Mouse (Mus musculus): ENCODE results near the gene Eif3a. TPM values are rescaled to one million over a fixed set of nuclear protein-coding genes. Genes with fewer than 3 reads are reported as not detected.

Gene Eif3a
- polyA plus RNA-seq, 1 experiment from 2014 or later: 209 TPM

DNA sequence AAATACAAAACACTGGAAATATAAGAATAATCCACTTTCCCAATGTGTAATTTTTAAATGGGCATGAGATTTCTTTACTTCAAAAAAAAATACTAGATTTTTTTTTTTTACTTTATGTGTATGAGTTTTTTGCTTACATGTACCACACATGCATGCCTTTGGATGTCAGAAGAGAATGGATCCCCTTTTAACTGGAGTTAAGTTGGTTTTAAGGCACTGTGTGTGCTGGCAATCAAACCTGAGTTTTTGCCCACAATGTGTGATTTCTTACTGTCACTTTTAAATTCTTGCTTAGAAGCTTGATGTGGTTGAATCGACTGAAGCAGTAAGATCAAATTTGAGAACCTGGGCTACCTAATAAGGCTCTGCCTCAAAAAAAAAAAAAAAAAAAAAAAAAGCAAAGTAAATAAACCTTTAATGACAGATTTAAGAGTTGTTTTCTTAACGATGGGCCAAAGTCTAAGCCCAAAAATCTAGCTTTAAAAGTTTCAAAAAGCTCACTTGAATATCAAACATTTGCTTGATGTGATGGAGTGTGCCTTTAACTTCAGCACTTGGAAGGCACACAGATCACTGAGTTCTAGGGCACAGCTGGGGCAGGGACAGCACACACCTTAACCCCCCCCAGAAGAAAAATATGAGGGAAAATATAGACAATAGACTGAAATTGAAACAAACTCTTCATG lies 2.9 kb downstream of the Eif3a start:
- ATAC-seq (ENCODE audit: low FRiP score, low TSS enrichment): no peak
- H3K27me3 ChIP-seq (ENCODE audit: control insufficient read depth, insufficient read depth, low read length): no peaks in the 10 kb centered on the region
- peak overlapping the region; percentile 99; the same call in 1 of the 2 replicates for H3K4me3 ChIP-seq (ENCODE audit: low read length)
- H3K4me1 ChIP-seq (ENCODE audit: control insufficient read depth, insufficient read depth, low read length): peaks cover 14% of the 10 kb centered on the region
- H3K9ac ChIP-seq (ENCODE audit: low read depth, low read length): no peak overlapping the region
- 22% methylated on average over 2 of the region's 2 CpGs for WGBS
- no peaks in the 10 kb centered on the region for H3K9me3 ChIP-seq (ENCODE audit: control insufficient read depth, low read length)
- H3K4me2 ChIP-seq (replicated peaks; ENCODE audit: low read depth, low read length): peak overlapping the region; percentile 74
- no peak overlapping the region for H3K27ac ChIP-seq (ENCODE audit: low read depth, low read length)
- H3K36me3 ChIP-seq (ENCODE audit: control insufficient read depth, insufficient read depth, low read length): 0 out of 2 replicates have a peak, but pooled peaks cover 7% of the 10 kb centered on the region

DNA sequence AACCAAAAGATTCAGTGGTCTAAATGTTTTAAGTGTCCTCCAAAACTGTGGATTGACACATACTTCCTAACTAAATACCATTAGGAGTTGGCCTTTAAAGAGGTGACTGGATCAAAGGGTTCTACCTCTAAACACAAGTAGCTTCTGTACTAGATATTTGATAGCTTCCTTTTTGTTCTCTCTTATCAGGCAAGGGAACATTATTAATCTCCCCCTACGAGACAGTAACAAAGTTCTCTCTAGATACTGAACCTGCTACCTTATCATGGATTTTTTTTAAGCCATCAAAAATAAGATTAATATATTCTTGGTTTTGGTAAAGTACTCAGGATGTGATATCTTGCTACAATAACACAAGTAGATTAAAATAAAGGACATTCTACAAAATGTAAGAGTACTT lies 5.7 kb downstream of the Eif3a start:
- Histone ChIP-seq H3K27me3 (ENCODE audit: control insufficient read depth, insufficient read depth, low read length) (no peaks in the 10 kb centered on the region), H3K9me3 (ENCODE audit: control insufficient read depth, low read length) (no peaks in the 10 kb centered on the region), H3K9ac (ENCODE audit: low read depth, low read length) (no peak overlapping the region), H3K4me3 (ENCODE audit: low read length) (no peak overlapping the region), H3K27ac (ENCODE audit: low read depth, low read length) (no peak overlapping the region), H3K4me1 (ENCODE audit: control insufficient read depth, insufficient read depth, low read length) (peaks cover 14% of the 10 kb centered on the region), H3K36me3 (ENCODE audit: control insufficient read depth, insufficient read depth, low read length) (peaks cover 24% of the 10 kb centered on the region), H3K4me2 (replicated peaks; ENCODE audit: low read depth, low read length) (no peak overlapping the region)
- 62% methylated on average over 1 of the region's 1 CpGs for WGBS
- ATAC-seq (ENCODE audit: low FRiP score, low TSS enrichment): no peak

DNA sequence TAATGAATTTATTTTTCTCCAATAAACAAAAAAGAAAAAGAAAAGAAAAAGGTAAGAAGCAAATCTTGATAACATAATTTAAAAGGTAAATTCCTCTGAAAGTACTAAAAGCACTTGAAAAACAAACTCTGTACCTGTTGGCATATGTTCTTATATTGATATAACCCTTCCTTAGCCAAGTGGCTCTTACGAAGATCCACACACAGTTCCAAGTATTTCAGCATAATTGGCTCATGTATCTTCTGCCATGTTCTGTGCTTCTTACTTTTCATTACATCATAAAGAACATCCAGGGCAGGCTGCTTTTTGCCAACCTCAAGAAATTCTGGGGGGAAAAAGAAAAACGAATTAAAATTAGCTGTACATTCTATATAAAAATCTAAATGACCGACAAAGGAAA lies 8.4 kb downstream of the Eif3a start:
- Histone ChIP-seq H3K4me2 (replicated peaks; ENCODE audit: low read depth, low read length) (no peak overlapping the region), H3K4me3 (ENCODE audit: low read length) (no peak overlapping the region), H3K27me3 (ENCODE audit: control insufficient read depth, insufficient read depth, low read length) (no peaks in the 10 kb centered on the region), H3K36me3 (ENCODE audit: control insufficient read depth, insufficient read depth, low read length) (peaks cover 46% of the 10 kb centered on the region), H3K9ac (ENCODE audit: low read depth, low read length) (no peak overlapping the region), H3K9me3 (ENCODE audit: control insufficient read depth, low read length) (no peaks in the 10 kb centered on the region), H3K4me1 (ENCODE audit: control insufficient read depth, insufficient read depth, low read length) (peaks cover 7% of the 10 kb centered on the region; the same call in 1 of the 2 replicates), H3K27ac (ENCODE audit: low read depth, low read length) (no peak overlapping the region)
- WGBS: 91% methylated on average over 3 of the region's 3 CpGs
- no peak for ATAC-seq (ENCODE audit: low FRiP score, low TSS enrichment)

DNA sequence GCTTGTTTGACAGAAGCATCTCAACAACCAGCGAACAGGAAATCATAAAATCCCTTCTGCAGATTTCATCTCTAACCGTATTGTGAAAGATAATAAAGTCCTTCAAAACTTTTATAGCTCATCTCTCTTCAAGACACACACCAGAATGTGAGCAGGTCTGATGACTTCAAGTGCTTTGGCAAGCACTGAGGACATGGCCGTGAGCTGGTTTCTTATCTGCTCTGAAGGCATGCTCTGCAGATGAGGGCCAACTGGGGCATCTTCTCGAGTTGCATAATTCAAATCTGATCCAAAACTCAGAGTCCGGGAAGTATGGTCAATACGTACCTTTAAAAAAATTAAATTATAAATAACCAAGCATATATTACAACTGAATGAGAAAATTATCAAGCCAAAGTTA lies 17.1 kb downstream of the Eif3a start:
- Histone ChIP-seq H3K9ac (ENCODE audit: low read depth, low read length) (no peak overlapping the region), H3K4me2 (replicated peaks; ENCODE audit: low read depth, low read length) (no peak overlapping the region), H3K36me3 (ENCODE audit: control insufficient read depth, insufficient read depth, low read length) (peaks cover 94% of the 10 kb centered on the region), H3K27me3 (ENCODE audit: control insufficient read depth, insufficient read depth, low read length) (no peaks in the 10 kb centered on the region), H3K4me1 (ENCODE audit: control insufficient read depth, insufficient read depth, low read length) (no peaks in the 10 kb centered on the region), H3K27ac (ENCODE audit: low read depth, low read length) (no peak overlapping the region), H3K9me3 (ENCODE audit: control insufficient read depth, low read length) (no peaks in the 10 kb centered on the region), H3K4me3 (ENCODE audit: low read length) (no peak overlapping the region)
- WGBS: 92% methylated on average over 6 of the region's 6 CpGs
- ATAC-seq (ENCODE audit: low FRiP score, low TSS enrichment): no peak

DNA sequence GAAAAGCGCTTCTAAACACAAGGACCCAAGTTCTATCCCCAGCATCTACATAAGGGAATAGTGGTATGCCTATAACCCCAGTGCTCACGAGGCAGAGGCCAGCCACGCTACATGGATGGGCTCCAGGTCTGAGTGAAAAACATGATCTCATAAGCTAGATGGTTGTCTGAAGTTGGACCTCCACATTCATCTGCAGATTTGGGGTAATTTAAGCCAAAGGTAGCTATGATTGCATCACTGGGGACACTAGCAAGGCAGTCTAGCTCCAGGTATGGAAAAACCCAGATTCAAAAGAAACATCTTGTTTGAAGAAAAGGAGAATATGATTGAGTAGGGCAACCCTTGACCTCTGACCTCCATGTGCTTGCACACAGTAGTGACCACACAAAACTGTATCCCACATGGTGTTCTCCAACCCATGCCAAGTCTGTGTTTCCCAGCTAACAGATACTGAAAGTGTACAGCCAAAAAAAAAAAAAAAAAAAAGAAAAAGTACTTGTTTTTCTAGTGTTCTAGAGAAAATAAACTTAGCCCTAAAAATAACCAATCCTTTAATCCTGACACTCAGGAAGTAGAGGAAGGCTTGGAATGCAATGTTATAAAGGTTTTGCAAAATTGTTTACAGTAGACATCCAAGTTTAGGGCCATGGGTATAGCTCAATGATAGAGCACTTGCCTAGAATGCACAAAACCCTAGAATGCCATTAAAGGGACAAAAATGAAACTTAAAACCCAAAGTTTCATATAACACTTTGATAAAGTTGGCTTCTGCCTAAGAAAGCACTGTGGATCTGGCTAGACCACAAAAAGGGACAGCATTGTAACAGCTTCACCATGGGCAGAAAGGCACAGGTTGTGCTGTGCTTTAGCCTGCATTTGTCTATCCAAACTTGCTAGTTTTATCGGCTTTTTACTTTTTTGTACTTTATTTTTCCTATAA lies 31.3 kb downstream of the Eif3a start:
- no peak overlapping the region for H3K9ac ChIP-seq (ENCODE audit: low read depth, low read length)
- H3K4me1 ChIP-seq (ENCODE audit: control insufficient read depth, insufficient read depth, low read length): peaks cover 8% of the 10 kb centered on the region; the same call in 1 of the 2 replicates
- H3K4me3 ChIP-seq (ENCODE audit: low read length): no peak overlapping the region
- H3K27me3 ChIP-seq (ENCODE audit: control insufficient read depth, insufficient read depth, low read length): no peaks in the 10 kb centered on the region
- no peak overlapping the region for H3K27ac ChIP-seq (ENCODE audit: low read depth, low read length)
- no peak for ATAC-seq (ENCODE audit: low FRiP score, low TSS enrichment)
- H3K4me2 ChIP-seq (replicated peaks; ENCODE audit: low read depth, low read length): no peak overlapping the region
- WGBS: 83% methylated on average over 4 of the region's 4 CpGs
- no peaks in the 10 kb centered on the region for H3K9me3 ChIP-seq (ENCODE audit: control insufficient read depth, low read length)
- H3K36me3 ChIP-seq (ENCODE audit: control insufficient read depth, insufficient read depth, low read length): peaks cover 33% of the 10 kb centered on the region

DNA sequence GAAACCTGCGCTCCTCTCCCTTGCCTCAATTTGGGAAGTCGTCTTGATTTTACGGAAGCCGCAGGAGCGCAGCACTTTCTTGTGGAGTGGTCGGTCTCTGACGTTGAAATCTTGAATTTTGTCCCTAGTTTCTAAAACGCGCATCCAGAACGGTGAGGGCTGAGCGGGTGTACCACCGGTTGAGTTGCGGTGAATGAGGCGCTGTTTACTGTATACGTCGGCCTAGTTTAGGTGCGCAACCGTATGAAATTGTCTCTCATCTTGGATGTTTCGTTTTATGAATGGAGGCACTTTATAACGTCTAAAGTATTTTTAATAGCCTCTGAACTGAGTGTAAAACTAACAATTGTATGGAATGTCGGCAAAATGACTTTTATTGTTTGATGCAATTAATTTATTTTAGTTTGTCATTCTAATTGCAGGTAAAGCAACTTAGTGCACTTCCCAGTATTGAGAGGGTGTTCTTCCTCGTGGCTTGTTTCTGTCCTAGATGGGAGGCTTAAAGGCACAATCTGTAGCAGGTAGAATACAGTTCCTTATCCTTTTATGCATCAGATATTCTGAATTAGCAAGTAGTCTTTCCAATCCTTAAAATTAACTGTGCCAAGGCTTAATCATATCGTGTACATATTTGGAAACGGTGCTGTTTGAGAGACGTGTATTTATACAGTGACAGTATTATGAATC lies 33.2 kb downstream of the Eif3a start:
- H3K36me3 ChIP-seq (ENCODE audit: control insufficient read depth, insufficient read depth, low read length): peaks cover 13% of the 10 kb centered on the region
- H3K9ac ChIP-seq (ENCODE audit: low read depth, low read length): peak overlapping the region; percentile 55; the same call in 1 of the 2 replicates
- peak overlapping the region; percentile 99 for H3K4me2 ChIP-seq (replicated peaks; ENCODE audit: low read depth, low read length)
- no peaks in the 10 kb centered on the region for H3K27me3 ChIP-seq (ENCODE audit: control insufficient read depth, insufficient read depth, low read length)
- ATAC-seq (ENCODE audit: low FRiP score, low TSS enrichment): no peak; the same call in 1 of the 2 replicates
- H3K27ac ChIP-seq (ENCODE audit: low read depth, low read length): no peak overlapping the region
- H3K9me3 ChIP-seq (ENCODE audit: control insufficient read depth, low read length): no peaks in the 10 kb centered on the region
- H3K4me3 ChIP-seq (ENCODE audit: low read length): peak overlapping the region; percentile 79
- WGBS: 5% methylated on average over 25 of the region's 25 CpGs
- peaks cover 8% of the 10 kb centered on the region; the same call in 1 of the 2 replicates for H3K4me1 ChIP-seq (ENCODE audit: control insufficient read depth, insufficient read depth, low read length)

DNA sequence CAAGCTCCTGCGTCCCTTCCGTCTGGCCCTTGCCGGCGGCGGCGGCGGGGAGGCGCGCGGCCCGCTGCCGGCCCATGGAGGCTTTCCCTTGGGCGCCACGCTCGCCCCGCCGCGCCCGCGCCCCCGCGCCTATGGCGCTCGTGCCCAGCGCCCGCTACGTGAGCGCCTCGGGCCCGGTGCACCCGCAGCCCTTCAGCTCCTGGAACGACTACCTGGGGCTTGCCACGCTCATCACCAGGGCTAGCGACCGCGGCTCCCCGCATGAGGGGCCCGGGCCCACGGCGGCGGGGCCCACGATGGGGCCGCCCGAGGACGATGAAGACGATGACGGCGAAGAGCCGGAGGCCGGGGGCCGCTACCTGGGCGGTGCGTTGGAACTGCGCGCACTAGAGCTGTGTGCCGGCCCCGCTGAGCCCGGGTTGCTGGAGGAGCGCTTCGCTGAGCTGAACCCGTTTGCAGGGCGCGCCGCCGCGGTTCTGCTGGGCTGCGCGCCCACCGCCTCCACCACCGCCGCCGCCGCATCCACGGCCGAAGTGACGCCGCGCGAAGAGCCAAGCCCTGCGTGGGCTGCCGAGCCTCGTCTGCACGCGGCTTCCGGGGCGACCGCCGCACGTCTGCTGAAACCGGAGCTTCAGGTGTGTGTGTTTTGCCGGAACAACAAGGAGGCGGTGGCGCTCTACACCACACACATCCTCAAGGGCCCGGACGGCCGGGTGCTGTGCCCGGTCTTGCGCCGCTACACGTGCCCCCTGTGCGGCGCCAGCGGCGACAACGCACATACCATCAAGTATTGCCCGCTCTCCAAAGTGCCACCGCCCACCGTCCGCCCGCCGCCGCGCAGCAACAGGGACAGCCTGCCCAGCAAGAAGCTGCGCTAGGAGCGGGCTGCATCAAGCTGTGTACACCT lies 34.0 kb downstream of the Eif3a start:
- Histone ChIP-seq H3K4me3 (ENCODE audit: low read length) (peak overlapping the region; percentile 79), H3K36me3 (ENCODE audit: control insufficient read depth, insufficient read depth, low read length) (peaks cover 10% of the 10 kb centered on the region), H3K9ac (ENCODE audit: low read depth, low read length) (peak overlapping the region; percentile 55), H3K4me2 (replicated peaks; ENCODE audit: low read depth, low read length) (peak overlapping the region; percentile 99), H3K27ac (ENCODE audit: low read depth, low read length) (no peak overlapping the region), H3K9me3 (ENCODE audit: control insufficient read depth, low read length) (no peaks in the 10 kb centered on the region), H3K27me3 (ENCODE audit: control insufficient read depth, insufficient read depth, low read length) (no peaks in the 10 kb centered on the region), H3K4me1 (ENCODE audit: control insufficient read depth, insufficient read depth, low read length) (peaks cover 8% of the 10 kb centered on the region; the same call in 1 of the 2 replicates)
- under 1% methylated on average over 82 of the region's 115 CpGs for WGBS
- peak; percentile 60 for ATAC-seq (ENCODE audit: low FRiP score, low TSS enrichment)

Measured in kidney, embryonic 14.5 days (tissue).